Comparison of ENCODE assay signal across 22 mouse cellular contexts in genomic region chr1:150472525-150472924, GRCm38 (mm10). TPM values are rescaled to one million over a fixed set of nuclear protein-coding genes. Genes with fewer than 3 reads are reported as not detected.
A peak's percentile ranks its signal among the peaks of the same experiment; 100 is the strongest.
DNase-seq lines count a peak whose midpoint lies in the region; TF ChIP-seq lines count a peak whose summit lies in the region.
"Had no signal": no experiment of that assay in that cellular context is flagged by ENCODE, and none has a peak within 500 bp of the region (broad histone marks: within the 10 kb centered on the region; RNA-seq: fewer than 3 reads in every experiment).

No protein-coding gene starts in this region.

- H3K36me3 ChIP-seq in testis, adult 2 months (ENCODE audit: control insufficient read depth, insufficient read depth, low read length), result no peaks in the 10 kb centered on the region
- H3K36me3 ChIP-seq: embryonic facial prominence, embryonic 12.5 days; forebrain, embryonic 12.5 days; hindbrain, embryonic 10.5 days; intestine, embryonic 15.5 days; limb, embryonic 12.5 days; liver, embryonic 12.5 days; midbrain, embryonic 10.5 days; neural tube, embryonic 15.5 days had no signal

- peak; percentile 30 for DNase-seq in gastrocnemius, adult 18-20 months (ENCODE audit: low spot score)
- DNase-seq in gastrocnemius, postnatal 25 days, result no peak
- no peak for DNase-seq in testis, postnatal 14 days (ENCODE audit: low spot score)
- DNase-seq in adrenal gland, postnatal 25 days, result peak; percentile 7
- peak; percentile 9 for DNase-seq in telencephalon, adult 2 months (ENCODE audit: low read depth, low spot score)
- no peak for DNase-seq in thymus, postnatal 14 days
- DNase-seq in urinary bladder, postnatal 4 days (ENCODE audit: low spot score in 2 of 2), result no peak
- DNase-seq: cerebellum, adult 18-20 months; cerebellum, postnatal 14 days; heart, adult 11 months; kidney, adult 8-10 months; kidney, postnatal 10 days; thymus, adult 18-20 months had no signal

- peak overlapping the region; percentile 74 for H3K4me3 ChIP-seq in testis, adult 2 months (ENCODE audit: control insufficient read depth, low read depth, low read length)
- H3K4me3 ChIP-seq: embryonic facial prominence, embryonic 12.5 days; forebrain, embryonic 12.5 days; hindbrain, embryonic 10.5 days; intestine, embryonic 15.5 days; limb, embryonic 12.5 days; liver, embryonic 12.5 days; midbrain, embryonic 10.5 days; neural tube, embryonic 15.5 days had no signal

- H3K27me3 ChIP-seq in testis, adult 2 months (ENCODE audit: control insufficient read depth, insufficient read depth, low read length), result no peaks in the 10 kb centered on the region
- H3K27me3 ChIP-seq: embryonic facial prominence, embryonic 12.5 days; forebrain, embryonic 12.5 days; intestine, embryonic 15.5 days; limb, embryonic 12.5 days; liver, embryonic 12.5 days; neural tube, embryonic 15.5 days had no signal

- no peak for TF ChIP-seq POLR2A in testis, adult 2 months (IDR thresholded peaks at IDR 0.05; ENCODE audit: control insufficient read depth, low read depth, low read length)

- no peaks in the 10 kb centered on the region for H3K4me1 ChIP-seq in testis, adult 2 months (ENCODE audit: control insufficient read depth, insufficient read depth, low read length)
- H3K4me1 ChIP-seq: embryonic facial prominence, embryonic 12.5 days; forebrain, embryonic 12.5 days; hindbrain, embryonic 10.5 days; intestine, embryonic 15.5 days; liver, embryonic 12.5 days; midbrain, embryonic 10.5 days; neural tube, embryonic 15.5 days had no signal

- no peak overlapping the region for H3K27ac ChIP-seq in testis, adult 2 months (ENCODE audit: control insufficient read depth, insufficient read depth, low read depth, low read length)
- H3K27ac ChIP-seq: embryonic facial prominence, embryonic 12.5 days; forebrain, embryonic 12.5 days; hindbrain, embryonic 10.5 days; intestine, embryonic 15.5 days; limb, embryonic 12.5 days; liver, embryonic 12.5 days; midbrain, embryonic 10.5 days; neural tube, embryonic 15.5 days had no signal

- TF ChIP-seq CTCF in testis, adult 2 months (IDR thresholded peaks at IDR 0.05; ENCODE audit: control insufficient read depth, insufficient read depth, insufficient replicate concordance, low read depth, low read length), result no peak

RNA-seq across cellular contexts. Expression of gene Prg4, which starts 6.6 kb away (rescaled TPM):
- total RNA-seq in gastrocnemius, adult 18-20 months (2021), result 10 to 100 TPM in 1 of 2 experiments, 1 to 10 TPM in 1; 8.2 to 19.6 TPM
- 1 to 10 TPM; 7.0 to 8.2 TPM for total RNA-seq in gastrocnemius, postnatal 25 days (2021)
- polyA plus RNA-seq in testis, adult 2 months (2012; rRNA removed), result 0.22 and 0.36 TPM in 2 replicates
- total RNA-seq in adrenal gland, postnatal 25 days (2021), result 2.6 and 3.9 TPM in 2 replicates

Comparison
In these comparisons a context has a peak if more than half of its experiments do, and no peak if none do; other contexts are left out.
1. DNase-seq: peak in gastrocnemius, adult 18-20 months (single experiment), adrenal gland, postnatal 25 days (single experiment) and telencephalon, adult 2 months (single experiment); none in gastrocnemius, postnatal 25 days (single experiment), testis, postnatal 14 days (single experiment), thymus, postnatal 14 days (single experiment) and urinary bladder, postnatal 4 days (0 of 2).